Mouse (Mus musculus): ENCODE data around the gene Ywhag. TPM values are rescaled to one million over a fixed set of nuclear protein-coding genes. Genes with fewer than 3 reads are reported as not detected.

Ywhag gene
- polyA plus RNA-seq, 1 experiment from 2014 or later: 79.0 TPM

DNA sequence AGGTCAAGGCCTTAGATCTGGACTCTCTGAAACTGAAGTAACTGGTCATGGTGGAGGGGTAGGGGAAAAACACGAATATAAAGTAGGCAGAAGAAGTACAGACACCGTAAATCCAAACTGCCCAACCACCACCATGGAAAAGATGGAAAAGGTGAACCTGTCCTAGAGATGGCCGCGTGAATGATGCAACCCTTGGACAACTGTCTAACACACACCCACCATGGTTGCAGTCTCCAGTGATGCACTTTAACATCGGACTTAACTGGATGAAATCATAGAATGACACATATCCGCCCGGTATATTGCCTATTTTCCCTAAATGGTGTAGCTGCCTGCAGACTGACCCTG is 734 bp upstream of the Ywhag start:
- peak overlapping the region; percentile 78 for H3K4me2 ChIP-seq
- peak overlapping the region; percentile 98; the same call in 1 of the 2 replicates for H3K27ac ChIP-seq (ENCODE audit: low read depth)
- H3K9ac ChIP-seq: peak overlapping the region; percentile 23; the same call in 1 of the 2 replicates
- no peaks in the 10 kb centered on the region for H3K9me3 ChIP-seq (ENCODE audit: low read depth, low read length)
- WGBS: 52% methylated on average over 7 of the region's 7 CpGs
- no peak for TF ChIP-seq CTCF (IDR thresholded peaks at IDR 0.05; ENCODE audit: low read depth)
- peak; percentile 36 for ATAC-seq (ENCODE audit: insufficient read depth)
- no peak for DNase-seq
- H3K4me3 ChIP-seq (ENCODE audit: low read depth, low read length): peak overlapping the region; percentile 78
- peaks cover 11% of the 10 kb centered on the region for H3K4me1 ChIP-seq (ENCODE audit: insufficient read depth)
- H3K27me3 ChIP-seq (ENCODE audit: insufficient read depth, low read length): no peaks in the 10 kb centered on the region
- peaks cover 24% of the 10 kb centered on the region for H3K36me3 ChIP-seq (ENCODE audit: insufficient read depth)

GRCm38 (mm10) chr5:135933900-135934441 is 445 bp downstream of the Ywhag start:
- DNase-seq (peak; percentile 67), ATAC-seq (ENCODE audit: insufficient read depth) (peak; percentile 68)
- Histone ChIP-seq H3K4me1 (ENCODE audit: insufficient read depth) (peaks cover 11% of the 10 kb centered on the region), H3K27me3 (ENCODE audit: insufficient read depth, low read length) (no peaks in the 10 kb centered on the region), H3K9me3 (ENCODE audit: low read depth, low read length) (no peaks in the 10 kb centered on the region), H3K9ac (peak overlapping the region; percentile 93), H3K36me3 (ENCODE audit: insufficient read depth) (peaks cover 36% of the 10 kb centered on the region), H3K27ac (ENCODE audit: low read depth) (peak overlapping the region; percentile 98), H3K4me2 (peak overlapping the region; percentile 78), H3K4me3 (ENCODE audit: low read depth, low read length) (peak overlapping the region; percentile 78)
- under 1% methylated on average over 33 of the region's 35 CpGs for WGBS
- no peak for TF ChIP-seq CTCF (IDR thresholded peaks at IDR 0.05; ENCODE audit: low read depth)

- ATAC-seq (ENCODE audit: insufficient read depth) (no peak), DNase-seq (peak; percentile 52)
- peaks cover 41% of the 10 kb centered on the region for H3K36me3 ChIP-seq (ENCODE audit: insufficient read depth)
- peaks cover 11% of the 10 kb centered on the region for H3K4me1 ChIP-seq (ENCODE audit: insufficient read depth)
- 6% methylated on average over 12 of the region's 12 CpGs for WGBS
- H3K4me3 ChIP-seq (ENCODE audit: low read depth, low read length): peak overlapping the region; percentile 78
- no peaks in the 10 kb centered on the region for H3K27me3 ChIP-seq (ENCODE audit: insufficient read depth, low read length)
- no peaks in the 10 kb centered on the region for H3K9me3 ChIP-seq (ENCODE audit: low read depth, low read length)
- no peak for TF ChIP-seq CTCF (IDR thresholded peaks at IDR 0.05; ENCODE audit: low read depth)
- H3K4me2 ChIP-seq: peak overlapping the region; percentile 78
- H3K9ac ChIP-seq: peak overlapping the region; percentile 93
- H3K27ac ChIP-seq (ENCODE audit: low read depth): peak overlapping the region; percentile 98
These were observed 1.1 kb downstream of the Ywhag start for GRCm38 (mm10) chr5:135933222-135933899.

DNA sequence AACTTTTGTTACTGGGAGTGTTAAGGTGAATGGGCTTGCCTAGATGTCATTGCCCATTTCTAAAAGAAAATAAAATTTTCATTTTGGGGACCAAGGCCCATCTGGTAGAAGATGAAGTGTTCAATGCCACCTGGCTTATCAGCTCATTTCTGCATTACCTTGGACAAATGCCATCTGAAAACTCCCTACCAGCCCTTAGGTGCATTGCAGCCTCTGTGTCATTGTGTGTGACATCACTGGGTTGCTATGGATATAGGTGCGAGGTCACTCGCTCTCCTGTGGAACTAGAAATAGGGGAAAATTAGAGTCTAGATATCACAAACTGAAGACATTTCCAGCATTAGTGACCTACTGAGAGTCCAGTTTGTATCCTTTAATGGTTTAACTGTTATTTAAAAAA is 2.1 kb downstream of the Ywhag start:
- Histone ChIP-seq H3K4me3 (ENCODE audit: low read depth, low read length) (peak overlapping the region; percentile 78), H3K9ac (no peak overlapping the region), H3K4me1 (ENCODE audit: insufficient read depth) (peaks cover 11% of the 10 kb centered on the region), H3K4me2 (peak overlapping the region; percentile 78), H3K27ac (ENCODE audit: low read depth) (no peak overlapping the region), H3K27me3 (ENCODE audit: insufficient read depth, low read length) (no peaks in the 10 kb centered on the region), H3K36me3 (ENCODE audit: insufficient read depth) (peaks cover 50% of the 10 kb centered on the region), H3K9me3 (ENCODE audit: low read depth, low read length) (no peaks in the 10 kb centered on the region)
- no peak for TF ChIP-seq CTCF (IDR thresholded peaks at IDR 0.05; ENCODE audit: low read depth)
- DNase-seq (no peak), ATAC-seq (ENCODE audit: insufficient read depth) (no peak)
- 73% methylated on average over 2 of the region's 2 CpGs for WGBS

GRCm38 (mm10) chr5:135931526-135931925 is 2.9 kb downstream of the Ywhag start:
- no peak for TF ChIP-seq CTCF (IDR thresholded peaks at IDR 0.05; ENCODE audit: low read depth)
- ATAC-seq (ENCODE audit: insufficient read depth) (no peak), DNase-seq (no peak)
- 87% methylated on average over 9 of the region's 9 CpGs for WGBS
- H3K4me2 ChIP-seq: no peak overlapping the region
- no peak overlapping the region; the same call in 1 of the 2 replicates for H3K27ac ChIP-seq (ENCODE audit: low read depth)
- peaks cover 59% of the 10 kb centered on the region for H3K36me3 ChIP-seq (ENCODE audit: insufficient read depth)
- no peaks in the 10 kb centered on the region for H3K9me3 ChIP-seq (ENCODE audit: low read depth, low read length)
- no peak overlapping the region for H3K4me3 ChIP-seq (ENCODE audit: low read depth, low read length)
- H3K27me3 ChIP-seq (ENCODE audit: insufficient read depth, low read length): no peaks in the 10 kb centered on the region
- H3K4me1 ChIP-seq (ENCODE audit: insufficient read depth): peaks cover 11% of the 10 kb centered on the region
- no peak overlapping the region for H3K9ac ChIP-seq

DNA sequence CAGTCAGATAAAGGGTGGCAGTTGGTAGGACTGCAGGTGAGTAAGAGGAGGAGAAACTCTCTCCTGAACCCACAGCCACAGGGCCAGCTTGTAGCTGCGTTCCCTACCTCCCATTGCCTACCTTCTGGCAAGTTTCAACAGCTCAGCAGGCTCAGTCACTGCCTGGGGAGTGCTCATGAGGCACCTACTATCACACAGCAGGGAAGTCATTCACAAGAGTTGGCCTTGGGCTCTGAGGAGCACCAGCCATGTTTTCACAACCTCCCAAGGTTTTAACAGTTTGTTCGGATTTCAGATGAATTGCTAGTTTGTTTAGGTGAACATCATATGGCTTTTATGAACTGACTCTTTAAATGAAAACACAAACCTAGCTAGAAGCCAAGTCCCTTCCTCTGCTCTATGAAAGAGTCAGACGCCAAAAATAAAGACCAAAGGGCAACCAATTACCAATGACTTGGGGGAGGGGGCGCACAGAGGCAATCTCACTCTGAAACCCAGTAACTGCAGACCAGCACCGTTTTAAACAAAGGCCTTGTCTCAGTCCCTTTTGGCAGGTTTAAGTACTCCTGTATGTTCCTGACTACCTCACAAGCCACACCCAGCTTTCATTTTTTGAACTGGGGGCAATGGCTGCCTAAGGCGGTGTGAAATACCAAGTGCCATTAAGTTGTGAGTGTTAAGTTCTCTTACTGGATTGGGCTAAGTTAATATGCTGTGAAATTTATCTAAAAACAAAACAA is 4.6 kb downstream of the Ywhag start:
- no peaks in the 10 kb centered on the region for H3K9me3 ChIP-seq (ENCODE audit: low read depth, low read length)
- no peak overlapping the region for H3K4me3 ChIP-seq (ENCODE audit: low read depth, low read length)
- H3K4me1 ChIP-seq (ENCODE audit: insufficient read depth): peaks cover 4% of the 10 kb centered on the region
- H3K27me3 ChIP-seq (ENCODE audit: insufficient read depth, low read length): no peaks in the 10 kb centered on the region
- no peak overlapping the region for H3K9ac ChIP-seq
- H3K36me3 ChIP-seq (ENCODE audit: insufficient read depth): peaks cover 74% of the 10 kb centered on the region
- ATAC-seq (ENCODE audit: insufficient read depth) (no peak), DNase-seq (no peak)
- 79% methylated on average over 6 of the region's 6 CpGs for WGBS
- H3K4me2 ChIP-seq: no peak overlapping the region
- no peak for TF ChIP-seq CTCF (IDR thresholded peaks at IDR 0.05; ENCODE audit: low read depth)
- no peak overlapping the region for H3K27ac ChIP-seq (ENCODE audit: low read depth)

DNA sequence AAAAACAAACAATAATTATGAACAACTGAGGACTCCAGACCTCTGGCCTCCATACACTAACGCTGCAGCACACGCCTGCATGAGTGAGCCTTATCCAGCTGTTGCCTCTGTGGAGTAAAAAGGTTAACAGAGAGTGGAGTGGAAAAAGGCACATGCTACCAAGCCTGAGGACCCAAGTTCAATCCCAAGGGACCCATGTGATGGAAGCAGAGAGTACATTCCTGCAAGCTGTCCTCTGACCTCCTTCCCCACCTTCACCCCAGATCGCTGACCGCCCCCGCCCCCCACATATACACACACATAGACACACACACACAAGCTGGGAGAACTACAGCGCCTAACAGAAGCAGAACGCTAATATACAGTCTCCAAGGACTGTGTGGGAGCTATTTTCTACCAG is 10.5 kb downstream of the Ywhag start:
- H3K4me3 ChIP-seq (ENCODE audit: low read depth, low read length): no peak overlapping the region
- ATAC-seq (ENCODE audit: insufficient read depth) (no peak), DNase-seq (no peak)
- no peak overlapping the region for H3K4me2 ChIP-seq
- no peak overlapping the region for H3K9ac ChIP-seq
- 90% methylated on average over 7 of the region's 7 CpGs for WGBS
- no peak for TF ChIP-seq CTCF (IDR thresholded peaks at IDR 0.05; ENCODE audit: low read depth)
- H3K27me3 ChIP-seq (ENCODE audit: insufficient read depth, low read length): no peaks in the 10 kb centered on the region
- no peaks in the 10 kb centered on the region for H3K4me1 ChIP-seq (ENCODE audit: insufficient read depth)
- H3K36me3 ChIP-seq (ENCODE audit: insufficient read depth): peaks cover 95% of the 10 kb centered on the region
- H3K27ac ChIP-seq (ENCODE audit: low read depth): no peak overlapping the region
- no peaks in the 10 kb centered on the region for H3K9me3 ChIP-seq (ENCODE audit: low read depth, low read length)
